Mouse (Mus musculus) forebrain, embryonic 15.5 days (tissue): ENCODE measurements around the gene Mcu. TPM values are rescaled to one million over a fixed set of nuclear protein-coding genes. Genes with fewer than 3 reads are reported as not detected.
A peak's percentile ranks its signal among the peaks of the same experiment; 100 is the strongest.

Experiments used
- ATAC-seq: fragments of 200-750 bp; cut with Nextera tagmentation; replicated peaks from 2 replicates; pipeline ENCODE4 v1.8.0; 2017; ENCODE audit warnings: mild to moderate bottlenecking, moderate TSS enrichment, moderate library complexity
- H3K27ac ChIP-seq: fragments of 300-500 bp; sonication (generic); replicated peaks from 2 replicates; pipeline ENCODE4 v1.5.1; 2015; ENCODE audit warnings: mild to moderate bottlenecking, inconsistent platforms
- H3K27me3 ChIP-seq: fragments of 300-500 bp; sonication (generic); 2 replicates; pipeline ENCODE4 v1.6.1; 2015; ENCODE audit warnings: inconsistent platforms
- H3K36me3 ChIP-seq: fragments of 300-500 bp; sonication (generic); 2 replicates; pipeline ENCODE4 v1.6.1; 2015; ENCODE audit warnings: mild to moderate bottlenecking, inconsistent platforms
- H3K4me1 ChIP-seq: fragments of 300-500 bp; sonication (generic); 2 replicates; pipeline ENCODE4 v1.6.1; 2015; ENCODE audit warnings: inconsistent platforms
- H3K4me2 ChIP-seq: fragments of 300-500 bp; sonication (generic); replicated peaks from 2 replicates; pipeline ENCODE4 v1.6.1; 2015; ENCODE audit warnings: mild to moderate bottlenecking, inconsistent platforms
- H3K4me3 ChIP-seq: fragments of 300-500 bp; sonication (generic); 2 replicates; pipeline ENCODE4 v1.5.1; 2015; ENCODE audit warnings: mild to moderate bottlenecking, inconsistent platforms
- H3K9ac ChIP-seq: fragments of 300-500 bp; sonication (generic); replicated peaks from 2 replicates; pipeline ENCODE4 v1.6.1; 2015; ENCODE audit warnings: mild to moderate bottlenecking, inconsistent platforms
- H3K9me3 ChIP-seq: fragments of 300-500 bp; sonication (generic); 2 replicates; pipeline ENCODE4 v1.6.1; 2016; ENCODE audit warnings: inconsistent platforms
- WGBS: fragments of 180-500 bp; shearing (Covaris S2); methylation state at CpG from one replicate; pipeline ENCODE4 v1.1.7; 2015; ENCODE audit warnings: mixed read lengths; 5-methylcytosine and 5-hydroxymethylcytosine counted together
- polyA plus RNA-seq: library from polyadenylated mRNA; unstranded; fragments of >200 nt; fragmentation: Nextera tagmentation; extraction: Ambion mirVana; gene quantifications from 2 replicates; pipeline ENCODE4 v1.2.1, GENCODE M21; 2015

Gene Mcu
- 22.1 and 22.8 TPM in 2 replicates for polyA plus RNA-seq

DNA sequence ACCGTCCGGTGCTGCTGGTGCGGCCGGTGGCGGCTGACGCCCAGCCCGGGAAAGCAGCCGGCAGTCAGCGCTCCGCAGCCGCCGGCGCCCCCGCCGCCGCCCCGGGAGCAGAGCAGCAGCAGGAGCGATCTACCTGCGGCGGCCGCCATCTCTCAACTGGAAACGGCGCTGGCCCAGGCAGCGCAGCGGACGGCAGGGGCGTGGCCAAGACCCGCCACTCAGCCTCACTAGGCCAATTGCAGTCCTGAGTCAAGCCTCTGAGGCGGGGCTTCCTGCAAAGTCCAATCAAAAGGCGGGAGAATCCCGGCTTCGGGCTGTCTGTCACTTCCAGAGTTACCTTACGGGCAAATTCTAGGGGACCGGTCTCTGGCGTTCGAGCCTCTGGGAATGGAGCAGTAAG is at the start of gene Mcu:
Gene Mcu (minus strand): TSS at position 171 of the 400 bp plus-strand sequence.
- Histone ChIP-seq H3K4me2 (peak within 1 kb of the TSS; percentile 76), H3K9ac (peak within 1 kb of the TSS; percentile 88)
- under 1% methylated on average over 35 of the region's 36 CpGs for WGBS

DNA sequence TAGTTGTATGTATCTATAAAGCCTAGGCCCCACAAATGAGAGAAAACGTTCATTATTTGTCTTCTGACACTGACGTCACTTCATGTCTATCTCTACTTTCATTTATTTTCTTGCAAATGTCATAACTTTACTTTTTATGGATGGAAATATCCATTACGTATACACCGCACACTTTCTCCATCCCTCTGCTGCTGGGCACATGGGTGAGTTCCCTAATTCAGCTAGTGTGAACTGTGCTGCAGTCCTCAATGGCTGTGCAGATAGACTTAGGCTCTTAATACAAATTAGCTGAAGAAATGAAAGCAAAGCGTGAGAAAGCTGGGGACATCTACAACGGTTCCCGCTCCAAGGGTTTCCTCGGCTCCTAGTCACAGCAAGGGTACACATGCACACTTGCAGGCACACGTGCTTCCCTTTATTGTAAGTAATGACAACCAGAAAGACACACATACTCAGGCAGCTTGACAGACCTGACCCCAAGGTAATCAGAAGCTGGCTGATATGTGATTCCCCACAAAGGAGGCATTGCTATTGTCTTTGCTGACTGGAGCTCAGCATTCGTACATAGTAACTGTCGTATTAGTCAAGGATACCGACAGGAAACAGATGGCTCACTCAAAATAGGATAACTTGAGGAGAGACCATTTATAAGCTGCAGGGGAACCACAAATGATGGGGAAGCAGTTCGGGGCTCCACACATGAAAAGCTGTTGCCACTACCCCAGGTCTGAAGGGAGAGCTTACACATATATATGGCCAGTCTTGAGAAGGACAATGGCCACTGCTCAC is 49.2 kb upstream of the Mcu start:
- 78% methylated on average over 13 of the region's 13 CpGs for WGBS
- ATAC-seq, result no peak
- no peak overlapping the region for H3K9ac ChIP-seq

More for the DNA sequence above, at the start of gene Mcu:
- H3K4me1 ChIP-seq, result peaks cover 27% of the 10 kb centered on the region
- H3K27ac ChIP-seq, result peak within 1 kb of the TSS; percentile 90
- no peaks in the 10 kb centered on the region for H3K9me3 ChIP-seq
- peak; percentile 100 for ATAC-seq
- H3K27me3 ChIP-seq, result no peaks in the 10 kb centered on the region
- no peaks in the 10 kb centered on the region for H3K36me3 ChIP-seq
- peak within 1 kb of the TSS; percentile 81 for H3K4me3 ChIP-seq

DNA sequence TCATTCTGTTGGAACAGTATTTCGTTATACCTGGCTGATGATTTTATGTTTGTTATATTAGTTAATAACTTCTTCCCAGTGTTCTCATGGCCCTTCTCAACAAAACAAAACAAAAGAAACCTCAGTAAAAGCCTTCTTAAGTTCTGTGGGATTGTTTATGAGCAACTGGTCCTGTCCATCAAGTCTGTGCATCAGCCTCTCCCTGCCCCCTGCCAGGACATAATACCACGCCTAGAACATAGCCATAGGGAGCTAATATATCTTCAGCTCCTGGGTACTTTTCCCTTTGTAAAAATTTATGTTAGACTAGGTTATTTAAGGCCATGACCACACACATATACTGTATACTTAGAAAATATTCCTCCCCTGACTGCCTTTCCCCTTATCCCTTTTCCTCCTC is 48.3 kb upstream of the Mcu start:
- ATAC-seq, result no peak

More for the DNA sequence above, 49.2 kb upstream of the Mcu start:
- Histone ChIP-seq H3K4me2 (no peak overlapping the region), H3K9me3 (no peaks in the 10 kb centered on the region), H3K4me3 (no peak overlapping the region), H3K27ac (no peak overlapping the region), H3K27me3 (no peaks in the 10 kb centered on the region), H3K36me3 (no peaks in the 10 kb centered on the region), H3K4me1 (peaks cover 11% of the 10 kb centered on the region)

DNA sequence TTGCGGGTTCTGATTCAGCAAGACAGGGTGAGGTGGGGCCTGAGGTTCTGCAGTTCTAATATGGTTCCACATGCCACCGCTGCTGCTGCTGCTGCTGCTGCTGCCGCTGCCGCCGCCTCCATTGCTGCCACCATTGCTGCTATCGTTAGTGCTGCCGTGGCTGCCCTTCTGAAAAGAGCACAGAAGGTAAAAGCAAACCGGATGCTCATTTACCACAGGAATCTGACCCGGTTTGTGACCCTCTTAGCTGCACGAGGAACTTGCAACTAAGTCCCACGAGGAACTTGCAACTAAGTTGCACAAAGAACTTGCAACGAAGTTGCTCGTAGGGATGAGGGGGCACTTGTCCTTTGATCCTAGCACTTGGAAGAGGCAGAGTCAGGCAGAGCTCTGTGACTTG is 40.3 kb upstream of the Mcu start:
- Histone ChIP-seq H3K27me3 (no peaks in the 10 kb centered on the region), H3K4me1 (no peaks in the 10 kb centered on the region), H3K36me3 (no peaks in the 10 kb centered on the region), H3K4me2 (no peak overlapping the region), H3K27ac (no peak overlapping the region), H3K9me3 (no peaks in the 10 kb centered on the region), H3K9ac (no peak overlapping the region), H3K4me3 (no peak overlapping the region)
- no peak for ATAC-seq
- 78% methylated on average over 13 of the region's 13 CpGs for WGBS

More for the DNA sequence above, 48.3 kb upstream of the Mcu start:
- Histone ChIP-seq H3K4me3 (no peak overlapping the region), H3K9ac (no peak overlapping the region), H3K9me3 (no peaks in the 10 kb centered on the region), H3K27ac (no peak overlapping the region), H3K4me1 (peaks cover 11% of the 10 kb centered on the region), H3K36me3 (no peaks in the 10 kb centered on the region), H3K4me2 (no peak overlapping the region), H3K27me3 (no peaks in the 10 kb centered on the region)
- WGBS, result 76% methylated on average over 2 of the region's 2 CpGs

DNA sequence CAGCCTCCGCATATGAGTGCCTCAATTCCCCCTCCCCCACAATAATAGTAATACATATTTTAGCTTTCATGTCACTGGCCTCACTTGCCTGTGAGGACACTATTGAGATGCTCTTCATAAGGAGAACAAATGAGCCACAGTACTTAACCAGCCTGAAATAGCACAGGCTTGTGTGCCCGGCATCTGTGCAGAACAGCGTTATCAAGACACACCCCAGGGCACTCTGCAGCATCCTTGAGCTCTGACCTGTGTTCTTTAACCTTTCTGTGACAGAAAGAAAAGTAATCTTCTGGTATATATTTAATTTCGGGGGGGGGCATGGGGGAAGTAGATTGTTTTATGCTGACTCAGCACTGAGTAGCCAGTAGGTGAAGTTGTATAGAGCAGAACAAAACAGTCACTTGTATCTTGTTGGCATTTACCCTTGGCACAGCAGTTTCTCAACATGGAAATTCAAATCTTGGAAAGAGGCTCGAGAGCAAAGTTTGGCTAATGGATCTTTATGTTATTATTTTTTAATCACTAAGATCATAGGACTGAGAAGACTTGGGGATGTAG is 30.4 kb upstream of the Mcu start:
- H3K9me3 ChIP-seq, result no peaks in the 10 kb centered on the region
- H3K27ac ChIP-seq, result no peak overlapping the region
- no peak for ATAC-seq
- H3K4me3 ChIP-seq, result no peak overlapping the region
- no peak overlapping the region for H3K9ac ChIP-seq
- no peaks in the 10 kb centered on the region for H3K36me3 ChIP-seq
- H3K27me3 ChIP-seq, result no peaks in the 10 kb centered on the region
- WGBS, result 90% methylated on average over 5 of the region's 5 CpGs
- H3K4me2 ChIP-seq, result no peak overlapping the region
- no peaks in the 10 kb centered on the region for H3K4me1 ChIP-seq

DNA sequence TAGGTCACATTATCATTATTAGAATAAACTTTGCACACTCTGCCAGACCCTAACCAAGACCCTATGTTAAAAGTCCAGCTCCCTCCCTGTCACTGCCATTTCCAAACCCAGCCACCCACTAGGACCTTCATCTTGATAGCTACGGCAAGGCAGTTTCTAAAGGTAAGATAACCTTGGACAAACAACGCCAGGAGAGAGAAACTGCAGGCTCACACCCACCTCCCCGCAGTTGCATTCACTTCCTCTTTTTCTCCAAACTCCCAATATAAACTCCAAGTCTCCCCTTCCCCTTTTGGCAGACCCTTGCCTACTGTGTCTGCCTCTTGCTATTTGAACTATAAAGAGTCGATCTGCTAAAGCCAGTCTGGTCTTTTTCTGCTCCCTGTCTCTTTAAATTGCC is 28.7 kb upstream of the Mcu start:
- H3K27ac ChIP-seq, result no peak overlapping the region
- ATAC-seq, result no peak
- WGBS, result 89% methylated on average over 4 of the region's 4 CpGs

DNA sequence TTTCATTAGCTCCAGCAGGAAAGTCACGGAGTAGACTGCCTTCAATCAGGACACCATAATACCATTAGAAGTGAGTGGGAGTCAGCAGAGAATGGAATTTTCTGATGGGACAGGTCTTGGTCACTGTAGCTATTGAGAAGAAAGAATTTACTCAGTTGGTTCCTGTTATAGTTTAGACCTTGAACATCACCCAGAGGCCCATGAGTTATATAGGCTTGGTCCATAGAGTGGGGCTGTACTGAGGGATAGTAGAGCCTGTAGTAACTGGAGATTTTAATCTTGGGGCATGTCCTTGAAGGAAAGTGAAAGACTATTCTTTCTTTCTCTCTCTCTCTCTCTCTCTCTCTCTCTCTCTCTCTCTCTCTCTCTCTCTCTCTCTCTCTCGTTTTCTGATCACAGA is 28.2 kb upstream of the Mcu start:
- no peaks in the 10 kb centered on the region for H3K27me3 ChIP-seq
- 72% methylated on average over 2 of the region's 2 CpGs for WGBS
- no peaks in the 10 kb centered on the region for H3K9me3 ChIP-seq
- H3K4me1 ChIP-seq, result no peaks in the 10 kb centered on the region
- H3K27ac ChIP-seq, result no peak overlapping the region
- no peak overlapping the region for H3K4me3 ChIP-seq
- H3K9ac ChIP-seq, result no peak overlapping the region
- H3K4me2 ChIP-seq, result no peak overlapping the region
- no peaks in the 10 kb centered on the region for H3K36me3 ChIP-seq
- no peak for ATAC-seq

More for the DNA sequence above, 28.7 kb upstream of the Mcu start:
- Histone ChIP-seq H3K27me3 (no peaks in the 10 kb centered on the region), H3K36me3 (no peaks in the 10 kb centered on the region), H3K9ac (no peak overlapping the region), H3K4me2 (no peak overlapping the region), H3K9me3 (no peaks in the 10 kb centered on the region), H3K4me1 (no peaks in the 10 kb centered on the region), H3K4me3 (no peak overlapping the region)

DNA sequence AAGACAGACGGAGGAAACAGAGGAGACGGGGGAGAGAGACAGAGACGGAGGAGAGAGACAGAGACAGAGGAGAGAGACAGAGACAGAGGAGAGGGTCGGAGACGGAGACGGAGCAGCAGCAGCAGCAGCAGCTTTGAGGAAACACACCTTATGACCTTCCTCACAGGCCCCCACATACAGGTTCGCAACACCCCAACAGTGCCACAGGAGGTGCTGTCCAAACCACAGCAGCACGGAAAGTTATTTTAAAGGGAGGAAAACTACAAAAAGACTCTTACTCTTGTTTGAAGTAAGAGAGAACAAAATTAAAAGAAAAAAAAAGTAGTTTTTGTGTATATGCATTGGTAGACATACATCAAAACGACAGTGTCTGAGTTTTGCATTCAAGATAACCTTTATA is 27.2 kb upstream of the Mcu start:
- Histone ChIP-seq H3K27ac (no peak overlapping the region), H3K4me3 (no peak overlapping the region), H3K27me3 (no peaks in the 10 kb centered on the region), H3K4me1 (no peaks in the 10 kb centered on the region), H3K9me3 (no peaks in the 10 kb centered on the region), H3K36me3 (no peaks in the 10 kb centered on the region), H3K9ac (no peak overlapping the region), H3K4me2 (no peak overlapping the region)
- ATAC-seq, result no peak
- WGBS, result 86% methylated on average over 9 of the region's 9 CpGs

DNA sequence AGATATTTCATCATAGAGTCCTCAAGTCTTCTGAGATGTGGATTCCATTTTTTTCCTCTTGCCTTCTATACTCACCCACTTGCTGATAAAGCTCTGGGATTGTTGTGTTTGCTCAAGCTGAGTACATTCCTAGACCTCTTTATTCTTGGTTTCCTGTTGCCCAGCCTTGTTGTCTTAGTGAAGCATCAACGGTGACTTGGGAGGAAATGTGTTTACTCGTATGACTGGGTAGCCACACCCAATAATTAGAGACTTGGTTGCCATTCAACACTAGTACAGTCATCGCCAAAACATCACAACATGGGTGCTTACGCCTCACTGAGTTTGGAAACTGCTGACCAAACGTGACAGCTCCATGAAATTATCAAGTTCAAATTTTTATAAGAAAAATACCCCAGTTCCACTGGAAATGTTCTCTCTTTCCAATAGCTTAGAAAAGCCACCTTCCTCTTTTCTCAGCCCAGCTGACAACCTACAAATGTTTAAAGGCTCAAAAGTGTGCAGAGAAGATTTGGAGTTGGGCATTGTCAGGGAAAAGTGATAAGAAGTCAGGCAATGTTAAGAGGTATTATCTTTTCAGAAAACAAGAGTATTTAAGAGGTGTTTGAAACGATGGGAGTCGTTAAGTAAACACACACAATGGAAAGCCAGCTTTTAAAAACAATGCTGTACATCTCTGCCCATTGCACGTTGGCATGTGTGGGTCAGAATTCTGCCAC is 26.3 kb upstream of the Mcu start:
- 70% methylated on average over 8 of the region's 8 CpGs for WGBS
- H3K27me3 ChIP-seq, result no peaks in the 10 kb centered on the region
- no peak for ATAC-seq
- H3K4me1 ChIP-seq, result no peaks in the 10 kb centered on the region
- no peak overlapping the region for H3K4me3 ChIP-seq
- H3K36me3 ChIP-seq, result no peaks in the 10 kb centered on the region
- H3K27ac ChIP-seq, result no peak overlapping the region
- no peak overlapping the region for H3K4me2 ChIP-seq
- no peaks in the 10 kb centered on the region for H3K9me3 ChIP-seq
- H3K9ac ChIP-seq, result no peak overlapping the region

DNA sequence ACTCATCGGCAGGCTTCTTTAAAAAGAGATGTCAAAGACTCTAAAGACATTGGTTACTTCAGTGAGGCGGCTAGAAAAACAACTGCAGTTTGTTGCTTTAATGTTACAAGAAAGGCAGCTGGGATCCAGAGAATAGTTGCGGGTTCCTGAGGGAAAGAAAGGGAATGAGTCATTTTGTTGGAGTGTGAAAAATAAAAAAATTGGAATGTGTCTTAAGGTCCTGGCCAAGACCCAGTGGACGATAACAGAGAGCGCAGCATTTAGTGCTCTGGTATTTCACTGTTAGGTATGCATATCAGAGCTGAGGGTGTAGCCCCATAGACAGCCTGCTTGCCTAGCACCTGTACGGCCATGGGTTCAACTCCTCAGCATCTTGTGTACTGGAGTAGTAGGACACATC is 22.1 kb upstream of the Mcu start:
- H3K9me3 ChIP-seq, result no peaks in the 10 kb centered on the region
- ATAC-seq, result no peak
- 79% methylated on average over 6 of the region's 6 CpGs for WGBS
- H3K9ac ChIP-seq, result no peak overlapping the region
- no peak overlapping the region for H3K27ac ChIP-seq
- H3K4me2 ChIP-seq, result no peak overlapping the region
- H3K4me1 ChIP-seq, result no peaks in the 10 kb centered on the region
- no peaks in the 10 kb centered on the region for H3K36me3 ChIP-seq
- H3K27me3 ChIP-seq, result no peaks in the 10 kb centered on the region
- no peak overlapping the region for H3K4me3 ChIP-seq

DNA sequence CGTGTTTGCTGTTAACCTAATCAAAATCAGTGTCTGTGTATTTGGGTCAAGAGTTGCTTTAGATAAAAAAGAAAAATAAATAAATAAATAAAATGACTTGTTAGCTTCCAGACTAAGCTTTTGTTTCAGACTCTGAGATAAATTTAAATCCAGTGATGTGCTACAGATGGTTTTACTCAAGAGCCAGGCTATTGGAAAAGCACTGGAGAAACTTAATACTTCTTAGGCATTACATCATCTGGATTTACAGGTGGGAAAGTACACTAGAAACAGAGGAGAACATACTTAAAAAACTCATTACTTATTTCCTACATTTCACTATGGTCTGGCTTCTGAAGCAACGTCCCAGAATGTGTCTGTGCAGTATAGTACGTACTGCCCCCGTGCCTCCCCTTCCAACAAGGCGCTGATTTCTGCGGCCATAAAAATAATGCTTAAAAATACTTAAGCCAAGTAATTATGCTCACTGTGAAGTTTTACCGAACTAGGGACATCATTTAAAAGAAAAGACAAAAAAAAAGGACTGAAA is 21.2 kb upstream of the Mcu start:
- H3K36me3 ChIP-seq, result no peaks in the 10 kb centered on the region
- no peaks in the 10 kb centered on the region for H3K9me3 ChIP-seq
- H3K9ac ChIP-seq, result no peak overlapping the region
- no peak overlapping the region for H3K27ac ChIP-seq
- H3K4me1 ChIP-seq, result no peaks in the 10 kb centered on the region
- H3K4me3 ChIP-seq, result no peak overlapping the region
- ATAC-seq, result no peak
- H3K27me3 ChIP-seq, result no peaks in the 10 kb centered on the region
- H3K4me2 ChIP-seq, result no peak overlapping the region
- 85% methylated on average over 7 of the region's 7 CpGs for WGBS
